Mouse (Mus musculus) olfactory bulb, adult 2 months (tissue): ENCODE measurements around the gene Nlrx1.

Source experiments
- CTCF ChIP-seq: fragments of 200-500 bp; IDR thresholded peaks from 2 replicates; pipeline ENCODE4 v1.5.1; 2012; ENCODE audit warnings: low read depth, mild to moderate bottlenecking, low read length, moderate library complexity; ENCODE audit not compliant: insufficient read depth
- POLR2A ChIP-seq: fragments of 200-500 bp; IDR thresholded peaks from 2 replicates; pipeline ENCODE4 v1.6.1; 2012; ENCODE audit warnings: mild to moderate bottlenecking, low read depth, low read length, moderate library complexity; ENCODE audit not compliant: insufficient read depth

DNA sequence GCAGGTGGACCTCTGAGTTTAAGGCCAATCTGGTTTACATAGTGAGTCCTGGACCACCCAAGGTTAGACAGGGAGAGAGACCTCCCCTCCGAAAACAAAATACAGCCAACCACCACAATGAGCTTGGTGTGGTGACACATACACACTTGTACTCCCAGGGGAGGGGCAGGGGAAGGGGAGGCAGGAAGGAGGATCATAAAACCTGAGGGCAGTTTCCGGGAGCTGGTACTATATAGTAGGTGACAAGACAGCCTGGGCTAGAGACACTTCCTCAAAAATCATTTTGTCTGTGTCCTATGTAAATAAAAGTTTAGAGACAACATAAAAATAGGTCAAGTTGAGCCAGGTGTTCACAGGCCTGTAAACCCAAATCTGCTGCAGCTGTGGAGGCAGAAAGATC is 38.8 kb upstream of the Nlrx1 start:
- TF ChIP-seq POLR2A = no peak
- no peak for TF ChIP-seq CTCF
